Mouse (Mus musculus) limb, embryonic 13.5 days (tissue): Measurements from ENCODE around the gene Slc16a7. TPM values are rescaled to one million over a fixed set of nuclear protein-coding genes. Genes with fewer than 3 reads are reported as not detected.

ENCODE experiments used
- ATAC-seq: fragments of 200-750 bp; cut with Nextera tagmentation; 2 replicates; pipeline ENCODE4 v1.8.0; 2017; ENCODE audit warnings: low read depth, moderate number of reproducible peaks, moderate TSS enrichment; ENCODE audit not compliant: low FRiP score
- H3K27ac ChIP-seq: fragments of 300-500 bp; sonication (generic); 2 replicates; pipeline ENCODE4 v1.5.1; 2015; ENCODE audit warnings: inconsistent platforms, mild to moderate bottlenecking, moderate library complexity
- H3K27me3 ChIP-seq: fragments of 300-500 bp; sonication (generic); 2 replicates; pipeline ENCODE4 v1.6.1; 2015; ENCODE audit warnings: mild to moderate bottlenecking, inconsistent platforms
- H3K36me3 ChIP-seq: fragments of 300-500 bp; sonication (generic); 2 replicates; pipeline ENCODE4 v1.6.1; 2015; ENCODE audit warnings: inconsistent platforms, mild to moderate bottlenecking, moderate library complexity
- H3K4me1 ChIP-seq: fragments of 300-500 bp; sonication (generic); 2 replicates; pipeline ENCODE4 v1.6.1; 2015; ENCODE audit warnings: inconsistent platforms
- H3K4me2 ChIP-seq: fragments of 300-500 bp; sonication (generic); replicated peaks from 2 replicates; pipeline ENCODE4 v1.6.1; 2015; ENCODE audit warnings: inconsistent platforms, mild to moderate bottlenecking, moderate library complexity
- H3K4me3 ChIP-seq: fragments of 300-500 bp; sonication (generic); 2 replicates; pipeline ENCODE4 v1.5.1; 2015; ENCODE audit warnings: moderate library complexity, mild to moderate bottlenecking, inconsistent platforms
- H3K9ac ChIP-seq: fragments of 300-500 bp; sonication (generic); 2 replicates; pipeline ENCODE4 v1.6.1; 2015; ENCODE audit warnings: mild to moderate bottlenecking, inconsistent platforms
- H3K9me3 ChIP-seq: fragments of 300-500 bp; sonication (generic); 2 replicates; pipeline ENCODE4 v1.6.1; 2016; ENCODE audit warnings: inconsistent platforms
- WGBS: fragments of 180-500 bp; shearing (Covaris S2); methylation state at CpG from one replicate; pipeline ENCODE4 v1.1.7; 2015; 5-methylcytosine and 5-hydroxymethylcytosine counted together
- polyA plus RNA-seq: library from polyadenylated mRNA; unstranded; fragments of >200 nt; fragmentation: Nextera tagmentation; extraction: Ambion mirVana; gene quantifications from 2 replicates; pipeline ENCODE4 v1.2.1, GENCODE M21; 2015

Slc16a7 gene
- polyA plus RNA-seq, 1 experiment from 2014 or later, result 6.9 TPM

GRCm38 (mm10) chr10:125348171-125348570 is 41.1 kb downstream of the Slc16a7 start:
- no peaks in the 10 kb centered on the region for H3K9me3 ChIP-seq
- no peaks in the 10 kb centered on the region for H3K27me3 ChIP-seq
- H3K4me2 ChIP-seq, result no peak overlapping the region
- no peak overlapping the region for H3K9ac ChIP-seq
- H3K36me3 ChIP-seq, result no peaks in the 10 kb centered on the region
- no peak for ATAC-seq
- no peak overlapping the region for H3K4me3 ChIP-seq
- WGBS, result 81% methylated on average over 3 of the region's 3 CpGs
- H3K27ac ChIP-seq, result no peak overlapping the region
- no peaks in the 10 kb centered on the region for H3K4me1 ChIP-seq

- Histone ChIP-seq H3K36me3 (no peaks in the 10 kb centered on the region), H3K27ac (no peak overlapping the region), H3K4me1 (no peaks in the 10 kb centered on the region), H3K27me3 (no peaks in the 10 kb centered on the region), H3K9ac (no peak overlapping the region), H3K4me3 (no peak overlapping the region), H3K4me2 (no peak overlapping the region), H3K9me3 (no peaks in the 10 kb centered on the region)
- WGBS, result 80% methylated on average over 6 of the region's 6 CpGs
- no peak for ATAC-seq
Observed at GRCm38 (mm10) chr10:125347149-125347548, 42.1 kb downstream of the Slc16a7 start.

- no peaks in the 10 kb centered on the region for H3K9me3 ChIP-seq
- no peak overlapping the region for H3K4me3 ChIP-seq
- H3K9ac ChIP-seq, result no peak overlapping the region
- ATAC-seq, result no peak
- H3K36me3 ChIP-seq, result no peaks in the 10 kb centered on the region
- H3K27ac ChIP-seq, result no peak overlapping the region
- 72% methylated on average over 4 of the region's 4 CpGs for WGBS
- H3K4me2 ChIP-seq, result no peak overlapping the region
- H3K4me1 ChIP-seq, result no peaks in the 10 kb centered on the region
- no peaks in the 10 kb centered on the region for H3K27me3 ChIP-seq
Observed at GRCm38 (mm10) chr10:125346364-125346763, 42.9 kb downstream of the Slc16a7 start.

GRCm38 (mm10) chr10:125345583-125345982 is 43.7 kb downstream of the Slc16a7 start:
- no peak for ATAC-seq
- no peak overlapping the region for H3K27ac ChIP-seq
- H3K36me3 ChIP-seq, result no peaks in the 10 kb centered on the region
- no peak overlapping the region for H3K4me2 ChIP-seq
- H3K9ac ChIP-seq, result no peak overlapping the region
- no peaks in the 10 kb centered on the region for H3K9me3 ChIP-seq
- no peaks in the 10 kb centered on the region for H3K4me1 ChIP-seq
- no peaks in the 10 kb centered on the region for H3K27me3 ChIP-seq
- WGBS, result 78% methylated on average over 1 of the region's 1 CpGs
- no peak overlapping the region for H3K4me3 ChIP-seq

- H3K36me3 ChIP-seq, result no peaks in the 10 kb centered on the region
- no peak overlapping the region for H3K4me2 ChIP-seq
- 71% methylated on average over 7 of the region's 7 CpGs for WGBS
- H3K9me3 ChIP-seq, result no peaks in the 10 kb centered on the region
- no peak overlapping the region for H3K9ac ChIP-seq
- H3K4me3 ChIP-seq, result no peak overlapping the region
- H3K27ac ChIP-seq, result no peak overlapping the region
- H3K27me3 ChIP-seq, result no peaks in the 10 kb centered on the region
- H3K4me1 ChIP-seq, result no peaks in the 10 kb centered on the region
- ATAC-seq, result no peak
Observed at GRCm38 (mm10) chr10:125342204-125342603, 47.1 kb downstream of the Slc16a7 start.

- Histone ChIP-seq H3K9ac (no peak overlapping the region), H3K9me3 (no peaks in the 10 kb centered on the region), H3K27me3 (no peaks in the 10 kb centered on the region), H3K4me3 (no peak overlapping the region), H3K4me2 (no peak overlapping the region), H3K36me3 (no peaks in the 10 kb centered on the region), H3K4me1 (peaks cover 7% of the 10 kb centered on the region), H3K27ac (no peak overlapping the region)
- ATAC-seq, result no peak
- WGBS, result 90% methylated on average over 5 of the region's 5 CpGs
Observed at GRCm38 (mm10) chr10:125333799-125334198, 55.5 kb downstream of the Slc16a7 start.

- H3K4me2 ChIP-seq, result no peak overlapping the region
- no peaks in the 10 kb centered on the region for H3K36me3 ChIP-seq
- H3K4me3 ChIP-seq, result no peak overlapping the region
- WGBS, result 28% methylated on average over 5 of the region's 5 CpGs
- H3K9ac ChIP-seq, result no peak overlapping the region
- H3K27me3 ChIP-seq, result no peaks in the 10 kb centered on the region
- ATAC-seq, result no peak
- no peak overlapping the region; the same call in 1 of the 2 replicates for H3K27ac ChIP-seq
- H3K9me3 ChIP-seq, result no peaks in the 10 kb centered on the region
- peaks cover 25% of the 10 kb centered on the region for H3K4me1 ChIP-seq
Observed at GRCm38 (mm10) chr10:125331334-125331733, 57.9 kb downstream of the Slc16a7 start.

GRCm38 (mm10) chr10:125328331-125329063 is 60.8 kb downstream of the Slc16a7 start:
- peak overlapping the region; percentile 39; the same call in 1 of the 2 replicates for H3K27ac ChIP-seq
- H3K27me3 ChIP-seq, result no peaks in the 10 kb centered on the region
- H3K4me3 ChIP-seq, result peak overlapping the region; percentile 31
- no peaks in the 10 kb centered on the region for H3K9me3 ChIP-seq
- H3K4me2 ChIP-seq, result peak overlapping the region; percentile 64
- ATAC-seq, result peak; percentile 70
- 4% methylated on average over 16 of the region's 16 CpGs for WGBS
- H3K4me1 ChIP-seq, result peaks cover 29% of the 10 kb centered on the region
- no peaks in the 10 kb centered on the region for H3K36me3 ChIP-seq
- H3K9ac ChIP-seq, result no peak overlapping the region

- no peak overlapping the region for H3K27ac ChIP-seq
- no peaks in the 10 kb centered on the region for H3K27me3 ChIP-seq
- no peak overlapping the region for H3K4me2 ChIP-seq
Observed at GRCm38 (mm10) chr10:125324871-125325565, 64.2 kb downstream of the Slc16a7 start.

GRCm38 (mm10) chr10:125324149-125324834 is 65.0 kb downstream of the Slc16a7 start:
- 73% methylated on average over 13 of the region's 13 CpGs for WGBS
- ATAC-seq, result no peak
- no peaks in the 10 kb centered on the region for H3K27me3 ChIP-seq

More at GRCm38 (mm10) chr10:125324871-125325565, 64.2 kb downstream of the Slc16a7 start:
- no peaks in the 10 kb centered on the region for H3K36me3 ChIP-seq
- WGBS, result 85% methylated on average over 7 of the region's 7 CpGs
- ATAC-seq, result no peak
- no peaks in the 10 kb centered on the region for H3K9me3 ChIP-seq
- H3K9ac ChIP-seq, result no peak overlapping the region
- H3K4me1 ChIP-seq, result peaks cover 31% of the 10 kb centered on the region
- no peak overlapping the region for H3K4me3 ChIP-seq

GRCm38 (mm10) chr10:125321446-125322428 is 67.5 kb downstream of the Slc16a7 start:
- peaks cover 12% of the 10 kb centered on the region; the same call in 1 of the 2 replicates for H3K4me1 ChIP-seq
- no peaks in the 10 kb centered on the region for H3K36me3 ChIP-seq
- no peaks in the 10 kb centered on the region for H3K9me3 ChIP-seq
- no peak overlapping the region for H3K27ac ChIP-seq
- no peaks in the 10 kb centered on the region for H3K27me3 ChIP-seq
- no peak overlapping the region for H3K4me3 ChIP-seq
- no peak overlapping the region for H3K9ac ChIP-seq
- no peak for ATAC-seq
- no peak overlapping the region for H3K4me2 ChIP-seq
- WGBS, result 67% methylated on average over 11 of the region's 11 CpGs

More at GRCm38 (mm10) chr10:125324149-125324834, 65.0 kb downstream of the Slc16a7 start:
- Histone ChIP-seq H3K9me3 (no peaks in the 10 kb centered on the region), H3K27ac (no peak overlapping the region), H3K9ac (no peak overlapping the region), H3K36me3 (no peaks in the 10 kb centered on the region), H3K4me2 (no peak overlapping the region), H3K4me1 (peaks cover 31% of the 10 kb centered on the region), H3K4me3 (no peak overlapping the region)
